Mouse (Mus musculus) kidney, adult 2 months (tissue): ENCODE results near the gene Znhit6. TPM values are rescaled to one million over a fixed set of nuclear protein-coding genes. Genes with fewer than 3 reads are reported as not detected.

Experiments used
- DNase-seq: peaks from one replicate; pipeline ENCODE4 v3.0.0; 2021
- H3K27ac ChIP-seq: fragments of 200-500 bp; 2 replicates; pipeline ENCODE4 v1.5.1; 2012; ENCODE audit warnings: low read depth, low read length, control low read depth, inconsistent platforms; ENCODE audit not compliant: insufficient read depth
- H3K27me3 ChIP-seq: fragments of 200-500 bp; replicated peaks from 2 replicates; pipeline ENCODE4 v1.6.1; 2012; ENCODE audit warnings: mild to moderate bottlenecking, moderate library complexity, low read length, inconsistent platforms; ENCODE audit not compliant: control insufficient read depth, insufficient read depth
- H3K36me3 ChIP-seq: fragments of 200-500 bp; 2 replicates; pipeline ENCODE4 v1.6.1; 2012; ENCODE audit warnings: mild to moderate bottlenecking, moderate library complexity, low read length, inconsistent platforms; ENCODE audit not compliant: control insufficient read depth, insufficient read depth
- H3K4me1 ChIP-seq: fragments of 200-500 bp; 2 replicates; pipeline ENCODE4 v1.6.1; 2011; ENCODE audit warnings: low read length; ENCODE audit not compliant: control insufficient read depth, insufficient read depth
- H3K4me3 ChIP-seq: fragments of 200-500 bp; 2 replicates; pipeline ENCODE4 v1.5.1; 2011; ENCODE audit warnings: mild to moderate bottlenecking, low read depth, low read length, control low read depth; ENCODE audit not compliant: insufficient read depth
- CTCF ChIP-seq: fragments of 200-500 bp; conservative IDR thresholded peaks from 2 replicates; pipeline ENCODE4 v1.5.1; 2011; ENCODE audit warnings: low read depth, mild to moderate bottlenecking, control low read depth, low read length, moderate library complexity, mixed read lengths; ENCODE audit not compliant: insufficient read depth, insufficient read length
- POLR2A ChIP-seq: fragments of 200-500 bp; IDR thresholded peaks from one replicate; pipeline ENCODE4 v1.6.1; 2011; ENCODE audit warnings: low read depth, low read length, control low read depth
- WGBS: fragments of 180-500 bp; shearing (Covaris S2); methylation state at CpG from one replicate; pipeline ENCODE4 v1.1.7; 2018; 5-methylcytosine and 5-hydroxymethylcytosine counted together
- polyA plus RNA-seq: library from polyadenylated mRNA; depleted of rRNA; stranded (reverse); fragments of >200 nt; gene quantifications from 2 replicates; pipeline ENCODE4 v1.2.3, GENCODE M21; 2012

The Znhit6 gene
- polyA plus RNA-seq, 1 experiment, result 4.2 TPM

DNA sequence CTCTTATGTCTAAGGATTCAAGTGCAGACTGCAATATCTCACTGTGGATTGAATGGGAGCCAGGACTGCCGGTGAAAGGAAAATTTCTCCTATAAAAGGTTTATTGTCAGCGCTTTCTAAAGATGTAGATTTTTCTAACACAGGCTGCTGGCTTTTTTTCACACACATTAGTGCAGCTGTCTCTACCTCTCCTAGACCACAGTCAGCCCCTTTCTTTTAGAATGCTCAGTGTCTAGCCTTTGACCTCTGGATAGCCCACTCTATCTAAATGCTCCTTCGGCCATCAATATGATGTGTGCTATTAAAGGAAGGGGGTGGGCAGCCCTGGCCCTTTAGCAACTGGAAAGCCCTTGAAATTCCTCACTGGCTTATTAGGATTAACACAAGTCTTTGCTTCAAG lies 70.0 kb downstream of the Znhit6 start:
- DNase-seq, result no peak
- H3K4me1 ChIP-seq, result peaks cover 7% of the 10 kb centered on the region; the same call in 1 of the 2 replicates
- no peaks in the 10 kb centered on the region for H3K36me3 ChIP-seq
- H3K4me3 ChIP-seq, result no peak overlapping the region
- no peak for TF ChIP-seq CTCF
- no peak for TF ChIP-seq POLR2A
- H3K27me3 ChIP-seq, result no peaks in the 10 kb centered on the region
- 79% methylated on average over 3 of the region's 3 CpGs for WGBS
- H3K27ac ChIP-seq, result no peak overlapping the region

DNA sequence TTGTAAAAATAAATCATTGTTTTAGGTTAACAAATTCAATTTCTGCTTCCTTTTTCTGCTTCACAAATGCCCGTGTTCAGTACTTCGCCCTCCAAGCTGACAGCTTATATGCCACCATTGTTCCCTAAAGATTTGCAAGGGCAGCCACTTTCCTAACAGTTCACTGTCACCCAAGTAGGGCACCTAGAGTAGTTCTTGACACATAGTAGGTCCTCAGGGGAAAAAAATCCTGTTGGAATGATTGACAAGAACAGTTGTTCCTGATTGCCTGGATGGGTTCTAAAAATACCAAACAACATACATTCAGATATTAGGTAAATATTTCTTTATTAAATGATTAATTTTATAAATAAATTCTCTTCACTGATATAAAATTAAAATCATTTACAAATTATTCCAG lies 70.7 kb downstream of the Znhit6 start:
- no peak for DNase-seq

DNA sequence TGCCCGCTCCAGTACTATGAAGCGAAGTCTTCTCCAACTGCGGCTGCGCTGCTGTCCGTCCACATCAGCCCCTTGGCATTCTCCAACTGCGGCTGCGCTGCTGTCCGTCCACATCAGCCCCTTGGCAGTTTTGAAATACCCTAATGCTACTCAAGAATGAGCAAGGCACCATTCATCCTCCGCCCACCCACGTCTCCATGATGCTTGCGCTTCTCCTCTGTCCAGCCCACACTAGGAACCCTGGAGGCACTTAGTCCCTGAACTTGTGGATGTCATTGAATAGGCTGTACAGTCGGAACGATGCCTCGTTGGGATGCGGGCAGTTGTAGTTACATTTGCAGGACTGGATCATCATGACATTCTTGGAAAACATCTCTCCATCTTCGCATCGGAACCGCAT lies 71.4 kb downstream of the Znhit6 start:
- 96% methylated on average over 18 of the region's 18 CpGs for WGBS

More for the DNA sequence above, 70.7 kb downstream of the Znhit6 start:
- TF ChIP-seq CTCF, result no peak
- TF ChIP-seq POLR2A, result no peak
- 92% methylated on average over 2 of the region's 2 CpGs for WGBS
- no peaks in the 10 kb centered on the region for H3K36me3 ChIP-seq
- H3K27me3 ChIP-seq, result no peaks in the 10 kb centered on the region
- H3K27ac ChIP-seq, result no peak overlapping the region
- no peak overlapping the region for H3K4me3 ChIP-seq
- H3K4me1 ChIP-seq, result peaks cover 7% of the 10 kb centered on the region; the same call in 1 of the 2 replicates

DNA sequence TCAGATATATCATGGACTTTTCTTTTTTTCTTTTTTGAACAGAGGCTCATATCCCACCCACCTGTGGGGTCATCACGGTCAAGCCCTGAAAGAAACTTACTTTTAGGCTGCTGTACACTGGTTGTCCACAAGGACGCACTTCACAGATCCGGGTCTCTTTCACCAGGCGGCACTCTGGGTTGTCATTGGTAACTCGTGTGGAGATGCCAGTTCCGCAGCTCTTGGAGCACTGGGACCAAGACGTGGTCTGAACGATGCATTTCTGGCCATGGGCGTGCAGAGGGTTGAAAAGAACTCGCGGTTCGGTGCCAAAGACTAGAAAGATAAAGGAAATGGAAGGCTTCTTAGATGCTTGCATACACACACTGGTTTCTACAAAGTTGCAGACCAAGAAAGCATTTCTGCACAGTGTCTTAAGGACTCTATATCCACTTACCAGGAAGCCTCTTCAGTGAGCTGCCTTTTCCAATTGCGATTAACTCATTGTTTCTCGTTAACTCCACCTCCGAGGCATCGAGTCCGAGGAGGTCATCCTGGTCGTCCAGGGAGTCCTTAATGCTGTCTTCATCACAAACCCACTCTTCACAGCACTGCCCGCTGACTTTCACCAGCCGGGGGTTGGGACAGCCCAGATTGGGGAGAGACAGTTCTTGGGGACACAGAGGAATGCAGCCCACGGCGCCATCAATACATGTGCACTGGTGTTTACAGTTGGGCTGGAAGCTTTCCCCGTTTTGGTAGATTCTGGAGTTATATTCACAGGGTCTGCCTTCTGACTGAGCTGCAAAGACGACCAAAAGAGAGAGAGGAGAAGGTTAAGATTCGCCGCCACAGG lies 72.3 kb downstream of the Znhit6 start:
- WGBS, result 38% methylated on average over 26 of the region's 26 CpGs
- peak overlapping the region; percentile 82 for H3K4me3 ChIP-seq
- no peak for DNase-seq
- peaks cover 16% of the 10 kb centered on the region for H3K4me1 ChIP-seq
- no peaks in the 10 kb centered on the region for H3K36me3 ChIP-seq
- no peak overlapping the region for H3K27ac ChIP-seq
- TF ChIP-seq CTCF, result peak; percentile 33; the same call in 1 of the 2 replicates
- TF ChIP-seq POLR2A, result no peak
- no peaks in the 10 kb centered on the region for H3K27me3 ChIP-seq

More for the DNA sequence above, 71.4 kb downstream of the Znhit6 start:
- DNase-seq, result no peak
- H3K36me3 ChIP-seq, result no peaks in the 10 kb centered on the region
- no peaks in the 10 kb centered on the region for H3K27me3 ChIP-seq
- TF ChIP-seq POLR2A, result no peak
- TF ChIP-seq CTCF, result no peak
- no peak overlapping the region for H3K27ac ChIP-seq
- peaks cover 10% of the 10 kb centered on the region for H3K4me1 ChIP-seq
- no peak overlapping the region for H3K4me3 ChIP-seq

DNA sequence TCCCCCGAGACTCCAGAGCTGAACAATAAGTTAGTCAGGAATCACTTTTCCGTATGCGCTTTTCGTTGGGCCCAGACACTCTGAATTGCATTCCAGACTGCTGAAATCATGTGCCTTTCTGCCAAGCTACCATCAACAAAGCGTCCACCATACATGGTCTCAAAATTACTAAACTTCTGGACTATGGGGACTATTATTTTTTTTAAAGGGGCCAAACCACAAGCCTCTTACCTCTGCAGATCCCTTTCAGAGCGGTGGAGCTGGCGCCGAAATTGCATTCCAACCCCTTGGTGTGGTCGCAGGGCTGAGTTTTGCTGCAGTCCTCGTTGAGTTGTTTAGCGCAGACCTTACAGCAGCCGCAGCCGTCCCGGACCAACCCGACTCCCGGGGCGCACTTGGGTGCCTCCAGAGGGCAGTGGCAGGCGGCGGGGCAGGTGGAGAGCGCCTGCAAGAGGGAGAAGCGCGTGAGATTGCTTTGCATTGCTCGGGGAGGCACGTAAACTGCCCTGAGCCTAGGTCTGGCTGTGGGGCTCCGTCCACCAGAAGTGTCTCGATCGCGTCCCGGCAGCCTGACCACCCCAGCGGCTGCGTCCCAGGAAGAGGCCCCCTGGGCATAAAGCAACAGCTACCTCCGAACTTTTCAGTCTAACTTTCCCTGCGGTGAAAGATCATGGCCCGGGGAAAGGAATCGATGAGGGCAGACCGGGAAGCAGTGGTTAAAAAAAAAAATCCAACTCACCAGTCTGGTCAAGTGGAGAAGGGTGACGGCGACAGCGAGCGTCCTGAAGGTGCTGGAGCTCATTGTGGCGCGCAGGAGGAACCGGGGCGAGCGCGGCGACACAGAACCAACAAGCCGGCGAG lies 73.2 kb downstream of the Znhit6 start:
- 3% methylated on average over 49 of the region's 49 CpGs for WGBS
- H3K27me3 ChIP-seq, result no peaks in the 10 kb centered on the region
- peak overlapping the region; percentile 82 for H3K4me3 ChIP-seq
- no peaks in the 10 kb centered on the region for H3K36me3 ChIP-seq
- TF ChIP-seq POLR2A (peak; percentile 33), CTCF (peak; percentile 41)
- DNase-seq, result peak; percentile 82
- H3K4me1 ChIP-seq, result peaks cover 16% of the 10 kb centered on the region
- H3K27ac ChIP-seq, result peak overlapping the region; percentile 86

DNA sequence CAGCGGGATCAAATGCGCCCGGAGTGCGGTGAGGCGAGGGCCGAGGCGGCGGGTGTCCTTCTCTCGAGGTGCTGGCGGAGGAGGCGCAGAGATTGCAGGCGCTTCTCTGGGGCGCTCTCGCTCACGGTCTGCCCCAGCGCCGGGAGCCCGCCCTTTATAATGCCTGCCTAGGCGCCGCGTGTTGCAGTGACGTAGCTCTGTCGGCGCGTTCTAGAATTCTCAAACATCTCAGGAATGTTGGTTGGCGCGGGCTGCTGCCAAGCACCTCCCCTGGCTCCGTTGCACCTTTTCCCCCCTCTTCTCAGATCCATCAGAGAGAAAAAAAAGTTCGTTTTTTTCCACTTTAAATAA lies 73.8 kb downstream of the Znhit6 start, which contains the start of gene Ccn1:
TSS of gene Ccn1 (minus strand) at position 130 of the 351 bp plus-strand sequence.
- Histone ChIP-seq H3K36me3 (no peaks in the 10 kb centered on the region), H3K27me3 (no peaks in the 10 kb centered on the region), H3K4me1 (peaks cover 16% of the 10 kb centered on the region), H3K4me3 (peak within 1 kb of the TSS; percentile 82), H3K27ac (peak within 1 kb of the TSS; percentile 90)
- TF ChIP-seq CTCF, result no peak
- TF ChIP-seq POLR2A, result peak; percentile 86
- under 1% methylated on average over 29 of the region's 29 CpGs for WGBS
- DNase-seq, result peak; percentile 97
